Mouse (Mus musculus): ENCODE measurements at regions not wholly inside any gene's neighbourhood (a gene's known extent, or its start where the extent isn't known, plus 50 kb on each side); places are given as distances from the start of the nearest gene placed in this dataset.

GRCm38 (mm10) chr2:117731253-117731652 lies 380.4 kb upstream of the Thbs1 start:
- no peak for ATAC-seq

- ATAC-seq = no peak
These were observed 369.3 kb upstream of the Thbs1 start for GRCm38 (mm10) chr2:117742413-117742812.

GRCm38 (mm10) chr2:117743901-117744300 lies 367.8 kb upstream of the Thbs1 start:
- ATAC-seq = no peak

GRCm38 (mm10) chr2:117745767-117746166 lies 365.9 kb upstream of the Thbs1 start:
- ATAC-seq = no peak

GRCm38 (mm10) chr2:117747136-117747535 lies 364.5 kb upstream of the Thbs1 start:
- no peak for ATAC-seq

GRCm38 (mm10) chr2:117748892-117749291 lies 362.8 kb upstream of the Thbs1 start:
- ATAC-seq = no peak

- ATAC-seq = no peak
These were observed 352.1 kb upstream of the Thbs1 start for GRCm38 (mm10) chr2:117759491-117760013.

GRCm38 (mm10) chr2:117763631-117764030 lies 348.0 kb upstream of the Thbs1 start:
- no peak for ATAC-seq

- no peak for ATAC-seq
These were observed 346.1 kb upstream of the Thbs1 start for GRCm38 (mm10) chr2:117765572-117765971.

GRCm38 (mm10) chr2:117766450-117766849 lies 345.2 kb upstream of the Thbs1 start:
- no peak for ATAC-seq

GRCm38 (mm10) chr2:117769402-117770114 lies 342.1 kb upstream of the Thbs1 start:
- ATAC-seq = no peak

GRCm38 (mm10) chr2:117770115-117770485 lies 341.6 kb upstream of the Thbs1 start:
- ATAC-seq = no peak

- no peak for ATAC-seq
These were observed 331.4 kb upstream of the Thbs1 start for GRCm38 (mm10) chr2:117780287-117780686.

- ATAC-seq = no peak
These were observed 330.9 kb upstream of the Thbs1 start for GRCm38 (mm10) chr2:117780816-117781215.

GRCm38 (mm10) chr2:117787321-117787720 lies 324.4 kb upstream of the Thbs1 start:
- ATAC-seq = no peak

- ATAC-seq = no peak
These were observed 317.4 kb upstream of the Thbs1 start for GRCm38 (mm10) chr2:117794285-117794684.

GRCm38 (mm10) chr2:117801946-117802600 lies 309.6 kb upstream of the Thbs1 start:
- no peak for ATAC-seq

- no peak for ATAC-seq
These were observed 309.0 kb upstream of the Thbs1 start for GRCm38 (mm10) chr2:117802686-117803085.

GRCm38 (mm10) chr2:117804686-117805085 lies 307.0 kb upstream of the Thbs1 start:
- ATAC-seq = no peak

GRCm38 (mm10) chr2:117807121-117807520 lies 304.6 kb upstream of the Thbs1 start:
- no peak for ATAC-seq

GRCm38 (mm10) chr2:117811506-117811905 lies 300.2 kb upstream of the Thbs1 start:
- ATAC-seq = no peak

GRCm38 (mm10) chr2:117811931-117812330 lies 299.7 kb upstream of the Thbs1 start:
- ATAC-seq = no peak

- no peak for ATAC-seq
These were observed 291.9 kb upstream of the Thbs1 start for GRCm38 (mm10) chr2:117819701-117820225.

GRCm38 (mm10) chr2:117820708-117821107 lies 291.0 kb upstream of the Thbs1 start:
- ATAC-seq = no peak

Measured in CD4-positive, CD25-positive, alpha-beta regulatory T cell, adult 4 months (primary cell).